Mouse (Mus musculus): ENCODE results near the gene Tshz2.
A peak's percentile ranks its signal among the peaks of the same experiment; 100 is the strongest.

Gene Tshz2

GRCm38 (mm10) chr2:170011858-170012257 lies 379.0 kb downstream of the Tshz2 start:
- DNase-seq (ENCODE audit: low spot score) = no peak

- DNase-seq (ENCODE audit: low spot score) = no peak
These were observed 384.5 kb downstream of the Tshz2 start for GRCm38 (mm10) chr2:170017302-170017701.

GRCm38 (mm10) chr2:170017926-170018325 lies 385.1 kb downstream of the Tshz2 start:
- no peak for DNase-seq (ENCODE audit: low spot score)

GRCm38 (mm10) chr2:170022953-170023352 lies 390.1 kb downstream of the Tshz2 start:
- DNase-seq (ENCODE audit: low spot score) = no peak

GRCm38 (mm10) chr2:170023741-170024140 lies 390.9 kb downstream of the Tshz2 start:
- DNase-seq (ENCODE audit: low spot score) = no peak

GRCm38 (mm10) chr2:170024939-170025338 lies 392.1 kb downstream of the Tshz2 start:
- DNase-seq (ENCODE audit: low spot score) = no peak

GRCm38 (mm10) chr2:170025896-170026295 lies 393.1 kb downstream of the Tshz2 start:
- DNase-seq (ENCODE audit: low spot score) = no peak

- DNase-seq (ENCODE audit: low spot score) = no peak
These were observed 395.0 kb downstream of the Tshz2 start for GRCm38 (mm10) chr2:170027837-170028236.

- no peak for DNase-seq (ENCODE audit: low spot score)
These were observed 395.9 kb downstream of the Tshz2 start for GRCm38 (mm10) chr2:170028488-170029303.

- DNase-seq (ENCODE audit: low spot score) = no peak
These were observed 396.6 kb downstream of the Tshz2 start for GRCm38 (mm10) chr2:170029304-170029856.

- DNase-seq (ENCODE audit: low spot score) = no peak
These were observed 398.4 kb downstream of the Tshz2 start for GRCm38 (mm10) chr2:170031226-170031625.

GRCm38 (mm10) chr2:170031872-170032271 lies 399.1 kb downstream of the Tshz2 start:
- no peak for DNase-seq (ENCODE audit: low spot score)

GRCm38 (mm10) chr2:170033219-170033618 lies 400.4 kb downstream of the Tshz2 start:
- DNase-seq (ENCODE audit: low spot score) = peak; percentile 24

GRCm38 (mm10) chr2:170034794-170035193 lies 402.0 kb downstream of the Tshz2 start:
- no peak for DNase-seq (ENCODE audit: low spot score)

GRCm38 (mm10) chr2:170036791-170037241 lies 404.0 kb downstream of the Tshz2 start:
- DNase-seq (ENCODE audit: low spot score) = no peak

- DNase-seq (ENCODE audit: low spot score) = no peak
These were observed 404.5 kb downstream of the Tshz2 start for GRCm38 (mm10) chr2:170037346-170037745.

GRCm38 (mm10) chr2:170039772-170040171 lies 407.0 kb downstream of the Tshz2 start:
- no peak for DNase-seq (ENCODE audit: low spot score)

- DNase-seq (ENCODE audit: low spot score) = peak; percentile 37
These were observed 408.3 kb downstream of the Tshz2 start for GRCm38 (mm10) chr2:170041101-170041500.

GRCm38 (mm10) chr2:170042471-170043213 lies 409.8 kb downstream of the Tshz2 start:
- no peak for DNase-seq (ENCODE audit: low spot score)

- DNase-seq (ENCODE audit: low spot score) = no peak
These were observed 410.5 kb downstream of the Tshz2 start for GRCm38 (mm10) chr2:170043290-170043689.

GRCm38 (mm10) chr2:170045896-170046295 lies 413.1 kb downstream of the Tshz2 start:
- DNase-seq (ENCODE audit: low spot score) = no peak

- DNase-seq (ENCODE audit: low spot score) = no peak
These were observed 413.7 kb downstream of the Tshz2 start for GRCm38 (mm10) chr2:170046371-170047145.

Measured in ovary, postnatal 14 days (tissue).